Mouse (Mus musculus) megakaryocyte, adult 5-6 weeks (primary cell): ENCODE measurements at regions not wholly inside any gene's neighbourhood (a gene's known extent, or its start where the extent isn't known, plus 50 kb on each side); places are given as distances from the start of the nearest gene placed in this dataset.

ENCODE experiments used
- ATAC-seq: 2 replicates; pipeline ENCODE4 v1.8.0; 2016; ENCODE audit warnings: mild to moderate bottlenecking, inconsistent platforms; ENCODE audit not compliant: poor library complexity, severe bottlenecking

DNA sequence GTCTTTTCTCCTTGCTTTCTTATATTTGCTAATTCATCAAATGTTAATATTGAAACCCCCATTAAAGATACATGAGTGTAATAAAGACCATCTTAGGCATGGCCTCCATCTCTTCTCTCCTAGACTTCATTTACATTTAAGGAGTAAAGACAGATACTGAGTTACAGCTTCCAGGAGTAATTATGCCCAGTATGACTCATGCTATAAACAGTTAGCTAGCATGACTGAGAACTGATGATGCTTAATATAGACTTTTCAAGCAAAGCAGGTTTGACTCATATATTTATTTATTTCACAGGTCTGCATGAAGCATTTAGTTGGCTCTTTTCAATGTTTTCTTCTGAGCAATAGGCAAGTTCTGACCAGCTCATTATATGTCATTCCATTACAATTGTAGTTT, 453.7 kb upstream of the Cntn6 start:
- ATAC-seq: no peak

DNA sequence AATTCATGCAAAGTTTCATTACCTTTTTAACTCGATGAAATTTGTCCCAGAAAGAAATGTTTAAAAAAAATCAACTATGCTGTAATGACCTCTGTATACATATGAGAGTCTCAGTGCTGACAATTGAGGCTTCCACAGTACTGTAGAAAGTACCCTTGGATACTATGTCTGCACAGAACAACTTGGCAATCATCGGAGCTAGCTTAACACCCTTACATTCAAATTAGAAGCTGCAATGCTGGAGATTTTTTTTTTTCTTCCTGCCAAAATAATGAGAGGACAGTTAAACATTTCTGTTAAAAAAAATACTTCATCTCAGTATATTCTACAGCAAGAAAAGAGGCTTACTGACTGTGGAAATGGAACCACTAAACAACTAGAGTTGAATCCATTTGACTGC, 452.1 kb upstream of the Cntn6 start:
- ATAC-seq: no peak

DNA sequence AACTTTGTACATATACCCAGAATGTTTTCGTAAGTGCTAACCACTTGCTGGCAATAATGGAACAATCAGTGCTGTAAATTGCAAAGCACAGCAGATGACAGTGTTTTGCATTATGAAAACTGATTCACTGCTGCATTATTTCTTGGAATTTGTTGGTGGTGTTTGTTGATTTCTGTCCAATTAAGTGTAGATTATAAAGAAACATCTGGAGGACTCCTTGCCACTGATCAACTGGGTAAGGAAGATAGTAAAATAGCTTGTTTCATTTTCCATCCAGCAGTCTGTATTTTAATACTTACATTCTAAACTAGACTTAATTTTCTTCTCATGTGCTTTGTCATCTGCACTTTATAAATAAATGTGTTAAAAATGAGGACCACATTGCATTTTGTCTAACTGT, 436.6 kb upstream of the Cntn6 start:
- ATAC-seq: no peak

DNA sequence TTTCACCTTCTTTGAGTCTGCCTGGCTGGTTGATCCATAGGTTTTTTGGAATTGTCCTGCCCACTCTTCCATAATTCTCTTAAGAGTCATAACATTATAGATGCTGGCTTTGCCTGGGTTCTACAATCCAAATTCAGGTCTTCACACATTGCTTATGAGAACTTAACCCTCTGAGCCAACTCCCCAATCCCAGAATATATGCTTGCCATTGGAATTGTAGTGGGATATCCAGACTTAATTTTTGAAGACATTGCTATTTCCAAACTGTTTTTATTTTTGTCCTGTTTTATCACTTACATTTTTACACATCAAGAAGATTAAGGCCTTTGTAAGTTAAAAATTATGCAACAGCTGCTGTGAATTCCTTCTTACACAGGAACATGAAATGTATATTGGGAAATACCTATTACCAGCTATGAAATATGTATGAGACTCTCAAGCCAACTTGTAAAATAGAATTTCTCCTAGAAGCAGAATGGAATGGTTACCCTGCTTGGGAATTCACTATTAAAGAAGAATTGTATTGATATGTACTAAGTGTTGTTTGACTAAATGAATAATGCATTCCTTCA, 430.8 kb upstream of the Cntn6 start:
- no peak for ATAC-seq

DNA sequence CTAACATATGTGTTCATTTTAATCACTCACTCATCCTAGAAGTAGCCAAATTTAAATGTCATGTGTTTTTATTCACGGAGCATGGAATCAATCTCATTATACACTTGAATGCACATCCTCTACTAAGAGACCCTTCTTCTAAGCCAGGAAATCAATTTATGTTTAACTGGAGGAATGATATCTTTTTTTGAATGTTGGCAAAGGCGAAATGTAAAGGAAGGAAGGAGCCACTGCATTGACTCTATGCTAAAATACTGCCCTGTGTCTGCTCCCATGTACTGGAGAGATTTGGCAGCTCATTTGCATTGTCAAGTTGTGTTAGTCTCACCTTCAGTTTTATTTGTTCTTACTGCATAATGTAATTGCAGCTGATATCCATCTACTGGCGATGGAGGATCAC, 412.0 kb upstream of the Cntn6 start:
- no peak for ATAC-seq

DNA sequence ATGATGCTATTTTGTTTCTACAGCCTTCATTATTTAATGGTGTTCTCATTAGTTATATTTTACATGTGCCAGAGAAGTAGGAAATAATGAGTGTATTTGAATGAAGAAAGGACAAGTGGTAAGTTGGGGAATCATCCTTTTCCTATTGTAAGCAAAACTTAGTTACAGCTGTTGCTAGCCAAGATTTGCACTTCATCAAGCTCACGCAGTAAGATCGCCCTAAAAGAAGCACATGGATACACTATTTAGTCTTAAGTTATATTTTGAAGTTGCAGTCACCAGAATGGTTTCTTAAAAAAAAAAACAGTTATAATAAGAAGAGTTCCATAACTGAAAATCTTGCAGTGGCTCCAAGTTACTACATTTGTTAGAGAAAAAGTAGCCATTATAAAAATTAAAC, 410.3 kb upstream of the Cntn6 start:
- no peak for ATAC-seq

DNA sequence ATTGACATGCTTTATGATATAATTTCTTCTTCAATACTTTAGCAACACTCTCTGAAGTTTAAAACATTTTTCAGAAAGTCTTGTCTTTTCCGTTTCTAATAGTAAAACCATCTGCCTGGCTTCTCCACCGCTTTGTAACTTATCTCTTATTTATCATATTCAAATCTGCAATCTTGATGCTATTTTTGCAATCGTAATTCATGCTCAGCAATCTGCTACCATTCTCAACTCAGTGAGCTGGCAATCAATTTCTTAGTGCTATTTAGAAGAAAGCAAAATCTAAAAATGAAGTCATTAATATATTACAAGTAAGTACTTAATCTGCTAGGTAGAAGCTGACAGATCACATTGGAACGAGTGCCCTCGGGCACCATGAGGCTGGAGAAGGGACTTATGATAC, 384.2 kb upstream of the Cntn6 start:
- no peak for ATAC-seq
